Mouse (Mus musculus) kidney, adult 2 months (tissue): ENCODE measurements around the gene Fmc1. TPM values are rescaled to one million over a fixed set of nuclear protein-coding genes. Genes with fewer than 3 reads are reported as not detected.
A peak's percentile ranks its signal among the peaks of the same experiment; 100 is the strongest.

Experiments used
- DNase-seq: peaks from one replicate; pipeline ENCODE4 v3.0.0; 2021
- H3K27ac ChIP-seq: fragments of 200-500 bp; 2 replicates; pipeline ENCODE4 v1.5.1; 2012; ENCODE audit warnings: low read depth, low read length, control low read depth, inconsistent platforms; ENCODE audit not compliant: insufficient read depth
- H3K27me3 ChIP-seq: fragments of 200-500 bp; replicated peaks from 2 replicates; pipeline ENCODE4 v1.6.1; 2012; ENCODE audit warnings: mild to moderate bottlenecking, moderate library complexity, low read length, inconsistent platforms; ENCODE audit not compliant: control insufficient read depth, insufficient read depth
- H3K36me3 ChIP-seq: fragments of 200-500 bp; 2 replicates; pipeline ENCODE4 v1.6.1; 2012; ENCODE audit warnings: mild to moderate bottlenecking, moderate library complexity, low read length, inconsistent platforms; ENCODE audit not compliant: control insufficient read depth, insufficient read depth
- H3K4me1 ChIP-seq: fragments of 200-500 bp; 2 replicates; pipeline ENCODE4 v1.6.1; 2011; ENCODE audit warnings: low read length; ENCODE audit not compliant: control insufficient read depth, insufficient read depth
- H3K4me3 ChIP-seq: fragments of 200-500 bp; 2 replicates; pipeline ENCODE4 v1.5.1; 2011; ENCODE audit warnings: mild to moderate bottlenecking, low read depth, low read length, control low read depth; ENCODE audit not compliant: insufficient read depth
- CTCF ChIP-seq: fragments of 200-500 bp; conservative IDR thresholded peaks from 2 replicates; pipeline ENCODE4 v1.5.1; 2011; ENCODE audit warnings: low read depth, mild to moderate bottlenecking, control low read depth, low read length, moderate library complexity, mixed read lengths; ENCODE audit not compliant: insufficient read depth, insufficient read length
- POLR2A ChIP-seq: fragments of 200-500 bp; IDR thresholded peaks from one replicate; pipeline ENCODE4 v1.6.1; 2011; ENCODE audit warnings: low read depth, low read length, control low read depth
- WGBS: fragments of 180-500 bp; shearing (Covaris S2); methylation state at CpG from one replicate; pipeline ENCODE4 v1.1.7; 2018; 5-methylcytosine and 5-hydroxymethylcytosine counted together
- polyA plus RNA-seq: library from polyadenylated mRNA; depleted of rRNA; stranded (reverse); fragments of >200 nt; gene quantifications from 2 replicates; pipeline ENCODE4 v1.2.3, GENCODE M21; 2012; rRNA removed

The Fmc1 gene
- polyA plus RNA-seq, 1 experiment: 572 TPM

DNA sequence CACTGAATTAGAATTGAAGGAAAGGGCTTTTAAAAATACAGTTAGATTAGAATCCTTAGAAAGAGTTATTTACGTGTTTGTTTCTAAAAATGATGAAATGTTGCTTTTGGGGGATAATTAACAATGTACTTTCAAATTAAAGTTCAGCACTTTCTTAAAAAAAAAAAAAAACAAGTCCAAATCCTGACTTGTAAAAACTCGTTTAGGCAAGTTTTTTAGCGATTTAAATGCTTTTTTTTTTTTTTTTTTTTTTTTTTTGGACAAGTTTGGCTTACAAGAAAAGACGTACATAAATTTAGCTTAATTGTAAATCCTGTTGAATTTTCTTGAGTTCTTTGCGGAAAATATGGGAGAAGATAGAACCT is 19.3 kb downstream of the Fmc1 start:
- Histone ChIP-seq H3K36me3 (no peaks in the 10 kb centered on the region), H3K4me1 (peaks cover 3% of the 10 kb centered on the region; the same call in 1 of the 2 replicates), H3K27ac (no peak overlapping the region), H3K27me3 (no peaks in the 10 kb centered on the region), H3K4me3 (peak overlapping the region; percentile 96; the same call in 1 of the 2 replicates)
- DNase-seq: no peak
- no peak for TF ChIP-seq POLR2A
- TF ChIP-seq CTCF: no peak
- 7% methylated on average over 5 of the region's 5 CpGs for WGBS

DNA sequence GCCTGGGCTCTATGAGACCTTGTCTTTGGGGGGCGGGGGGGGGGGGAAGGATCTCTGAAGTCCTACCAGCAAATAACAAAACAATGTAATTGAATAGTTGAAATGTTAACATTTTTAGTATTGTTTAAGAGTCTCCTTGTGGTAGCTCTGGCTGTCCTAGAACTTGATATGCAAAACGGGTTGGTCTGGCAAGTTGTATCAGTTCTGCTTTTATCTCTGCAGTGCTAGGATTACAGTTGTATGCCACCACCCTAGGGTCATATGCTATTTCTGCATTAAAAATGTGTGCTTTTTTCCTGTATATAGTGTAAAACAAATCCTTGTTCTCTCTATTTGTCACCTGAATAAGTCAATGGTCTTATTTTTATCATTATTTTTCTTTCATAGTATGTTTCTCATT is 42.8 kb downstream of the Fmc1 start:
- H3K4me1 ChIP-seq: no peaks in the 10 kb centered on the region
- peaks cover 7% of the 10 kb centered on the region for H3K36me3 ChIP-seq
- no peak overlapping the region for H3K27ac ChIP-seq
- WGBS: 90% methylated on average over 2 of the region's 2 CpGs
- H3K27me3 ChIP-seq: no peaks in the 10 kb centered on the region
- no peak for TF ChIP-seq CTCF
- TF ChIP-seq POLR2A: no peak
- H3K4me3 ChIP-seq: no peak overlapping the region
- DNase-seq: no peak

DNA sequence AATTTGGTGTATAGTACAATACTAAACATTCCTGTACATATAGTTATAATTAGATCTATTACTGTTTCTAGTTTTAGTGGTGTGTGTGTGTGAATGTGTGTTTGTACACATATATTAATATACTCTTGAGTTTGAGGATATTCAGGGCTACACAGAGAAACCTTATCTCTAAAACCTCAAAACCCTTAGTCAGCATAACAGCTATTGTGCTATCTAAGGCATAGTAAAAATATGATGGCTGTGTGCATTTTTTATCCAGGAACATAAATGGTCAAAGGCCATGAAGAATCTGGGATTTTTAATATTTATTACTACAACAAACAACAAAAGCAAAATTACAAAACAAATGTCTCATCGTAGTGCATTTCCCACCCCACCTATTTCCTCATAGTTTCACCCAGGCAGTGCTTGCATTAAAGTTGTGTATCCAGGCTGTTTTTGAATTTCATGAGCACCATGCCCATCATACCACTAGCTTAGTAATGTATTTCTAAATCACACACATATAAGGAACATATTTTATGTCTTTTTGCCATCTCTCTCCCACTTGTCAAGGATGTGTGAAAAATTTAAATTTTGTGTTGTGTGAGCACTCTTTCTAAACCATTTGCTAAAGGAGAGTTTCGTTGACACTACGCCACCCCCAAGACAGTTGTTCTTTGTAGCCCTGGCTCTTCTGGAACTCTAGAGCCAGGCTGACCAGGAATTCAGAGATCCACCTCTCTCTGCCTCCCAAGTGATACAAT is 47.0 kb downstream of the Fmc1 start:
- Histone ChIP-seq H3K4me3 (no peak overlapping the region), H3K27ac (no peak overlapping the region), H3K27me3 (no peaks in the 10 kb centered on the region), H3K36me3 (peaks cover under 1% of the 10 kb centered on the region), H3K4me1 (no peaks in the 10 kb centered on the region)
- no peak for TF ChIP-seq POLR2A
- TF ChIP-seq CTCF: no peak
- DNase-seq: no peak
- 93% methylated on average over 3 of the region's 3 CpGs for WGBS

DNA sequence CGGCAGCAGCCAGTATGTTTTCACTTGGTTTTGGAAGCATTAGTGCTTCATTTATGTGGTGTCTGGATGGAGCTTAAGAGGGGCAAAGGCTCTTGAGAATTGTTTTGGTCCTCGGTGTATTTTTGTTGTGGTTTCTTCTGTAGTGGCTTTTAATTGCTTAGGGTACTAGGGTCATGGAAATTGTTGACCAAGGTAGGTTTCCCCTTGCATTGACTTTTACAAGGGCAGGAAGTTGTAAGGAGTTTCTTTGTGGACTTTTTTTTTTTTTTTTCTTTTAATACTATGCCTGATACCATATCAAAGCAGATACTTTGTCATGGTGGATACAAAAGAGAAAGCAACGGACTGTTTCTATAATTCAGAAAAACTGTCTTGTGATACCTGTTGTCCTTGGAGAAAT is 48.4 kb downstream of the Fmc1 start:
- Histone ChIP-seq H3K4me3 (no peak overlapping the region), H3K4me1 (no peaks in the 10 kb centered on the region), H3K27ac (no peak overlapping the region), H3K36me3 (peaks cover 7% of the 10 kb centered on the region), H3K27me3 (no peaks in the 10 kb centered on the region)
- 79% methylated on average over 3 of the region's 3 CpGs for whole genome bisulfite sequencing
- no peak for TF ChIP-seq CTCF
- no peak for TF ChIP-seq POLR2A
- DNase-seq: no peak

Other genes starting within 250 kb of the Fmc1 start
- 1.6 and 1.9 TPM in 2 replicates for gene Zc3hav1l, start 234.2 kb upstream of the Fmc1 start, polyA plus RNA-seq
- gene Zc3hav1, start 178.9 kb upstream of the Fmc1 start, polyA plus RNA-seq: 9.7 and 12.2 TPM in 2 replicates
- 2.1 and 2.4 TPM in 2 replicates for gene Ttc26, start 152.0 kb upstream of the Fmc1 start, polyA plus RNA-seq
- gene Ubn2, start 99.6 kb upstream of the Fmc1 start, polyA plus RNA-seq: 6.0 and 7.0 TPM in 2 replicates
- gene Luc7l2, start 17.8 kb downstream of the Fmc1 start, polyA plus RNA-seq: 18.4 and 24.5 TPM in 2 replicates
- gene Klrg2, start 103.7 kb downstream of the Fmc1 start, polyA plus RNA-seq: 2.3 and 3.7 TPM in 2 replicates
- gene Clec2l, start 129.6 kb downstream of the Fmc1 start, polyA plus RNA-seq: 0.61 and 0.66 TPM in 2 replicates